Mouse (Mus musculus): Measurements from ENCODE around the gene Qars. TPM values are rescaled to one million over a fixed set of nuclear protein-coding genes. Genes with fewer than 3 reads are reported as not detected.

Qars gene
- polyA plus RNA-seq, 1 experiment from 2014 or later = 56.6 TPM

GRCm38 (mm10) chr9:108516380-108517251 is 9.1 kb downstream of the Qars start, which contains the start of gene Qrich1:
Gene Qrich1 (plus strand): TSS chr9:108516806.
- Histone ChIP-seq H3K36me3 (ENCODE audit: control insufficient read depth, insufficient read depth, low read length) (peaks cover 17% of the 10 kb centered on the region), H3K9ac (ENCODE audit: low read depth, low read length) (peak within 1 kb of the TSS; percentile 80), H3K9me3 (replicated peaks; ENCODE audit: control insufficient read depth, low read length, poor library complexity, severe bottlenecking) (no peaks in the 10 kb centered on the region), H3K4me3 (ENCODE audit: low read depth, low read length) (peak within 1 kb of the TSS; percentile 68), H3K4me2 (ENCODE audit: low read length) (peak within 1 kb of the TSS; percentile 82), H3K27me3 (ENCODE audit: control insufficient read depth, insufficient read depth, low read depth, low read length) (no peaks in the 10 kb centered on the region), H3K27ac (ENCODE audit: low read length) (peak within 1 kb of the TSS; percentile 95), H3K4me1 (ENCODE audit: control insufficient read depth, insufficient read depth, low read length) (peaks cover 24% of the 10 kb centered on the region)
- WGBS = under 1% methylated on average over 55 of the region's 55 CpGs
- peak; percentile 95 for ATAC-seq

- Histone ChIP-seq H3K27ac (ENCODE audit: low read length) (peak overlapping the region; percentile 95), H3K36me3 (ENCODE audit: control insufficient read depth, insufficient read depth, low read length) (peaks cover 13% of the 10 kb centered on the region)
- peak; percentile 88 for ATAC-seq
Measured at GRCm38 (mm10) chr9:108517253-108517930, 9.9 kb downstream of the Qars start.

GRCm38 (mm10) chr9:108517931-108518332 is 10.4 kb downstream of the Qars start:
- H3K4me1 ChIP-seq (ENCODE audit: control insufficient read depth, insufficient read depth, low read length) = peaks cover 27% of the 10 kb centered on the region
- 0 out of 2 replicates have a peak, but pooled peaks have one; percentile 4 for ATAC-seq
- H3K9me3 ChIP-seq (replicated peaks; ENCODE audit: control insufficient read depth, low read length, poor library complexity, severe bottlenecking) = no peaks in the 10 kb centered on the region
- H3K9ac ChIP-seq (ENCODE audit: low read depth, low read length) = peak overlapping the region; percentile 80
- H3K27me3 ChIP-seq (ENCODE audit: control insufficient read depth, insufficient read depth, low read depth, low read length) = no peaks in the 10 kb centered on the region
- peak overlapping the region; percentile 68 for H3K4me3 ChIP-seq (ENCODE audit: low read depth, low read length)
- peak overlapping the region; percentile 82 for H3K4me2 ChIP-seq (ENCODE audit: low read length)
- H3K36me3 ChIP-seq (ENCODE audit: control insufficient read depth, insufficient read depth, low read length) = peaks cover 12% of the 10 kb centered on the region
- peak overlapping the region; percentile 95 for H3K27ac ChIP-seq (ENCODE audit: low read length)
- WGBS = 0% methylated on average over 13 of the region's 13 CpGs

More at GRCm38 (mm10) chr9:108517253-108517930, 9.9 kb downstream of the Qars start:
- under 1% methylated on average over 65 of the region's 95 CpGs for WGBS
- H3K4me1 ChIP-seq (ENCODE audit: control insufficient read depth, insufficient read depth, low read length) = peaks cover 27% of the 10 kb centered on the region
- peak overlapping the region; percentile 68 for H3K4me3 ChIP-seq (ENCODE audit: low read depth, low read length)
- H3K27me3 ChIP-seq (ENCODE audit: control insufficient read depth, insufficient read depth, low read depth, low read length) = no peaks in the 10 kb centered on the region
- H3K4me2 ChIP-seq (ENCODE audit: low read length) = peak overlapping the region; percentile 82
- H3K9ac ChIP-seq (ENCODE audit: low read depth, low read length) = peak overlapping the region; percentile 80
- no peaks in the 10 kb centered on the region for H3K9me3 ChIP-seq (replicated peaks; ENCODE audit: control insufficient read depth, low read length, poor library complexity, severe bottlenecking)

- peaks cover 20% of the 10 kb centered on the region for H3K4me1 ChIP-seq (ENCODE audit: control insufficient read depth, insufficient read depth, low read length)
- no peak overlapping the region for H3K4me2 ChIP-seq (ENCODE audit: low read length)
- no peaks in the 10 kb centered on the region for H3K36me3 ChIP-seq (ENCODE audit: control insufficient read depth, insufficient read depth, low read length)
- no peaks in the 10 kb centered on the region for H3K9me3 ChIP-seq (replicated peaks; ENCODE audit: control insufficient read depth, low read length, poor library complexity, severe bottlenecking)
- H3K27me3 ChIP-seq (ENCODE audit: control insufficient read depth, insufficient read depth, low read depth, low read length) = no peaks in the 10 kb centered on the region
- no peak for ATAC-seq
- no peak overlapping the region for H3K4me3 ChIP-seq (ENCODE audit: low read depth, low read length)
- no peak overlapping the region for H3K9ac ChIP-seq (ENCODE audit: low read depth, low read length)
- H3K27ac ChIP-seq (ENCODE audit: low read length) = no peak overlapping the region
- WGBS = 89% methylated on average over 2 of the region's 2 CpGs
Measured at GRCm38 (mm10) chr9:108521604-108522003, 14.1 kb downstream of the Qars start.

GRCm38 (mm10) chr9:108523341-108523740 is 15.8 kb downstream of the Qars start:
- no peaks in the 10 kb centered on the region for H3K9me3 ChIP-seq (replicated peaks; ENCODE audit: control insufficient read depth, low read length, poor library complexity, severe bottlenecking)
- 94% methylated on average over 4 of the region's 4 CpGs for WGBS
- H3K4me2 ChIP-seq (ENCODE audit: low read length) = no peak overlapping the region
- no peaks in the 10 kb centered on the region for H3K27me3 ChIP-seq (ENCODE audit: control insufficient read depth, insufficient read depth, low read depth, low read length)
- no peak overlapping the region for H3K4me3 ChIP-seq (ENCODE audit: low read depth, low read length)
- H3K4me1 ChIP-seq (ENCODE audit: control insufficient read depth, insufficient read depth, low read length) = peaks cover 20% of the 10 kb centered on the region
- H3K36me3 ChIP-seq (ENCODE audit: control insufficient read depth, insufficient read depth, low read length) = peaks cover under 1% of the 10 kb centered on the region; the same call in 1 of the 2 replicates
- H3K9ac ChIP-seq (ENCODE audit: low read depth, low read length) = no peak overlapping the region
- H3K27ac ChIP-seq (ENCODE audit: low read length) = no peak overlapping the region
- no peak for ATAC-seq

- Histone ChIP-seq H3K27ac (ENCODE audit: low read length) (no peak overlapping the region), H3K27me3 (ENCODE audit: control insufficient read depth, insufficient read depth, low read depth, low read length) (no peaks in the 10 kb centered on the region), H3K9me3 (replicated peaks; ENCODE audit: control insufficient read depth, low read length, poor library complexity, severe bottlenecking) (no peaks in the 10 kb centered on the region), H3K4me3 (ENCODE audit: low read depth, low read length) (no peak overlapping the region), H3K4me2 (ENCODE audit: low read length) (no peak overlapping the region), H3K9ac (ENCODE audit: low read depth, low read length) (no peak overlapping the region), H3K4me1 (ENCODE audit: control insufficient read depth, insufficient read depth, low read length) (peaks cover 4% of the 10 kb centered on the region), H3K36me3 (ENCODE audit: control insufficient read depth, insufficient read depth, low read length) (peaks cover 10% of the 10 kb centered on the region)
- WGBS = 88% methylated on average over 3 of the region's 3 CpGs
- ATAC-seq = no peak
Measured at GRCm38 (mm10) chr9:108525400-108525799, 17.9 kb downstream of the Qars start.

- no peak overlapping the region for H3K9ac ChIP-seq (ENCODE audit: low read depth, low read length)
- no peaks in the 10 kb centered on the region for H3K9me3 ChIP-seq (replicated peaks; ENCODE audit: control insufficient read depth, low read length, poor library complexity, severe bottlenecking)
- H3K4me2 ChIP-seq (ENCODE audit: low read length) = no peak overlapping the region
- peaks cover 43% of the 10 kb centered on the region for H3K36me3 ChIP-seq (ENCODE audit: control insufficient read depth, insufficient read depth, low read length)
- H3K27ac ChIP-seq (ENCODE audit: low read length) = no peak overlapping the region
- no peak for ATAC-seq
- WGBS = 94% methylated on average over 1 of the region's 1 CpGs
- no peak overlapping the region for H3K4me3 ChIP-seq (ENCODE audit: low read depth, low read length)
- H3K27me3 ChIP-seq (ENCODE audit: control insufficient read depth, insufficient read depth, low read depth, low read length) = no peaks in the 10 kb centered on the region
- no peaks in the 10 kb centered on the region for H3K4me1 ChIP-seq (ENCODE audit: control insufficient read depth, insufficient read depth, low read length)
Measured at GRCm38 (mm10) chr9:108530954-108531353, 23.4 kb downstream of the Qars start.

- ATAC-seq = no peak
- H3K4me2 ChIP-seq (ENCODE audit: low read length) = no peak overlapping the region
- WGBS = 98% methylated on average over 1 of the region's 1 CpGs
Measured at GRCm38 (mm10) chr9:108531496-108531895, 24.0 kb downstream of the Qars start.

GRCm38 (mm10) chr9:108540846-108541245 is 33.3 kb downstream of the Qars start:
- H3K4me3 ChIP-seq (ENCODE audit: low read depth, low read length) = no peak overlapping the region
- peaks cover 35% of the 10 kb centered on the region for H3K36me3 ChIP-seq (ENCODE audit: control insufficient read depth, insufficient read depth, low read length)
- H3K9ac ChIP-seq (ENCODE audit: low read depth, low read length) = no peak overlapping the region
- H3K27me3 ChIP-seq (ENCODE audit: control insufficient read depth, insufficient read depth, low read depth, low read length) = no peaks in the 10 kb centered on the region
- ATAC-seq = no peak
- H3K27ac ChIP-seq (ENCODE audit: low read length) = no peak overlapping the region
- H3K4me2 ChIP-seq (ENCODE audit: low read length) = no peak overlapping the region
- H3K9me3 ChIP-seq (replicated peaks; ENCODE audit: control insufficient read depth, low read length, poor library complexity, severe bottlenecking) = no peaks in the 10 kb centered on the region
- H3K4me1 ChIP-seq (ENCODE audit: control insufficient read depth, insufficient read depth, low read length) = no peaks in the 10 kb centered on the region

More at GRCm38 (mm10) chr9:108531496-108531895, 24.0 kb downstream of the Qars start:
- Histone ChIP-seq H3K4me3 (ENCODE audit: low read depth, low read length) (no peak overlapping the region), H3K9ac (ENCODE audit: low read depth, low read length) (no peak overlapping the region), H3K4me1 (ENCODE audit: control insufficient read depth, insufficient read depth, low read length) (no peaks in the 10 kb centered on the region), H3K27me3 (ENCODE audit: control insufficient read depth, insufficient read depth, low read depth, low read length) (no peaks in the 10 kb centered on the region), H3K36me3 (ENCODE audit: control insufficient read depth, insufficient read depth, low read length) (peaks cover 44% of the 10 kb centered on the region), H3K9me3 (replicated peaks; ENCODE audit: control insufficient read depth, low read length, poor library complexity, severe bottlenecking) (no peaks in the 10 kb centered on the region), H3K27ac (ENCODE audit: low read length) (no peak overlapping the region)
